Mouse (Mus musculus): ENCODE data around the gene Bmp6. TPM values are rescaled to one million over a fixed set of nuclear protein-coding genes. Genes with fewer than 3 reads are reported as not detected.
A peak's percentile ranks its signal among the peaks of the same experiment; 100 is the strongest.

Gene Bmp6
- polyA plus RNA-seq, 1 experiment = 2.4 TPM

DNA sequence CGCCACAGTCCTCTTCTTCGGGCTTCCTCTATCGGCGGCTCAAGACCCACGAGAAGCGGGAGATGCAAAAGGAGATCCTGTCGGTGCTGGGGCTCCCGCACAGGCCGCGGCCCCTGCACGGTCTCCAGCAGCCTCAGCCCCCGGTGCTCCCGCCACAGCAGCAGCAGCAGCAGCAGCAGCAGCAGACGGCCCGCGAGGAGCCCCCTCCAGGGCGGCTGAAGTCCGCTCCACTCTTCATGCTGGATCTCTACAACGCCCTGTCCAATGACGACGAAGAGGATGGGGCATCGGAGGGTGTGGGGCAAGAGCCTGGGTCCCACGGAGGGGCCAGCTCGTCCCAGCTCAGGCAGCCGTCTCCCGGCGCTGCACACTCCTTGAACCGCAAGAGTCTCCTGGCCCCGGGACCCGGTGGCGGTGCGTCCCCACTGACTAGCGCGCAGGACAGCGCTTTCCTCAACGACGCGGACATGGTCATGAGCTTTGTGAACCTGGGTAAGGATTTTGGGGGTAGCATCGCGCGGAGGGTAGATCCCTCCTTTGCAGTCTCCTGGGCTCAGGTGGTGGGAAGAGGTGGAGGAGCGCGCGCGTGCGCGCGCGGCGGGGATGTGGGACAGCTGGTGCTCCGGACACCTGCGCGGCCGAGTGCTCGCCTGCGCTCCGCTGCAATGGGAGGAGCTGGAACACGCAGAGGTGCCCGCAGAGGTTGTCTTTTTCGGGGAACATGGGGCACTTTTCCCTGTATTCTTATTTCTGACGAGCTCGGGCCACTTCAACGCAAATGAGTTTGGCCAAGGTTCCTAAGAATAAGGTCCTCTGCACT lies 1.4 kb downstream of the Bmp6 start:
- H3K4me1 ChIP-seq (ENCODE audit: control insufficient read depth, insufficient read depth, low read length) = peaks cover 20% of the 10 kb centered on the region
- no peaks in the 10 kb centered on the region; the same call in 1 of the 2 replicates for H3K27me3 ChIP-seq (ENCODE audit: control insufficient read depth, insufficient read depth, low read length)
- no peak overlapping the region for H3K27ac ChIP-seq (ENCODE audit: control insufficient read depth, insufficient read depth, low read depth, low read length)
- TF ChIP-seq POLR2A (IDR thresholded peaks at IDR 0.05; ENCODE audit: control insufficient read depth, low read depth, low read length) (no peak), CTCF (IDR thresholded peaks at IDR 0.05; ENCODE audit: control insufficient read depth, insufficient read depth, insufficient replicate concordance, low read depth, low read length) (no peak)
- no peaks in the 10 kb centered on the region for H3K36me3 ChIP-seq (ENCODE audit: control insufficient read depth, insufficient read depth, low read length)
- peak overlapping the region; percentile 35 for H3K4me3 ChIP-seq (ENCODE audit: control insufficient read depth, low read depth, low read length)

GRCm38 (mm10) chr13:38347021-38347774 lies 2.3 kb downstream of the Bmp6 start:
- H3K36me3 ChIP-seq (ENCODE audit: control insufficient read depth, insufficient read depth, low read length) = no peaks in the 10 kb centered on the region

GRCm38 (mm10) chr13:38347775-38348135 lies 2.8 kb downstream of the Bmp6 start:
- TF ChIP-seq POLR2A (IDR thresholded peaks at IDR 0.05; ENCODE audit: control insufficient read depth, low read depth, low read length) (no peak), CTCF (IDR thresholded peaks at IDR 0.05; ENCODE audit: control insufficient read depth, insufficient read depth, insufficient replicate concordance, low read depth, low read length) (no peak)
- H3K4me3 ChIP-seq (ENCODE audit: control insufficient read depth, low read depth, low read length) = no peak overlapping the region
- H3K27ac ChIP-seq (ENCODE audit: control insufficient read depth, insufficient read depth, low read depth, low read length) = no peak overlapping the region
- H3K27me3 ChIP-seq (ENCODE audit: control insufficient read depth, insufficient read depth, low read length) = no peaks in the 10 kb centered on the region; the same call in 1 of the 2 replicates
- H3K4me1 ChIP-seq (ENCODE audit: control insufficient read depth, insufficient read depth, low read length) = peaks cover 20% of the 10 kb centered on the region
- no peaks in the 10 kb centered on the region for H3K36me3 ChIP-seq (ENCODE audit: control insufficient read depth, insufficient read depth, low read length)

More at GRCm38 (mm10) chr13:38347021-38347774, 2.3 kb downstream of the Bmp6 start:
- no peak for TF ChIP-seq POLR2A (IDR thresholded peaks at IDR 0.05; ENCODE audit: control insufficient read depth, low read depth, low read length)
- H3K27me3 ChIP-seq (ENCODE audit: control insufficient read depth, insufficient read depth, low read length) = no peaks in the 10 kb centered on the region; the same call in 1 of the 2 replicates
- H3K27ac ChIP-seq (ENCODE audit: control insufficient read depth, insufficient read depth, low read depth, low read length) = no peak overlapping the region
- peak overlapping the region; percentile 22 for H3K4me3 ChIP-seq (ENCODE audit: control insufficient read depth, low read depth, low read length)
- H3K4me1 ChIP-seq (ENCODE audit: control insufficient read depth, insufficient read depth, low read length) = peaks cover 20% of the 10 kb centered on the region

GRCm38 (mm10) chr13:38349046-38349445 lies 4.1 kb downstream of the Bmp6 start:
- Histone ChIP-seq H3K4me1 (ENCODE audit: control insufficient read depth, insufficient read depth, low read length) (peaks cover 24% of the 10 kb centered on the region), H3K27me3 (ENCODE audit: control insufficient read depth, insufficient read depth, low read length) (no peaks in the 10 kb centered on the region; the same call in 1 of the 2 replicates)
- TF ChIP-seq POLR2A (IDR thresholded peaks at IDR 0.05; ENCODE audit: control insufficient read depth, low read depth, low read length) (no peak), CTCF (IDR thresholded peaks at IDR 0.05; ENCODE audit: control insufficient read depth, insufficient read depth, insufficient replicate concordance, low read depth, low read length) (no peak)

DNA sequence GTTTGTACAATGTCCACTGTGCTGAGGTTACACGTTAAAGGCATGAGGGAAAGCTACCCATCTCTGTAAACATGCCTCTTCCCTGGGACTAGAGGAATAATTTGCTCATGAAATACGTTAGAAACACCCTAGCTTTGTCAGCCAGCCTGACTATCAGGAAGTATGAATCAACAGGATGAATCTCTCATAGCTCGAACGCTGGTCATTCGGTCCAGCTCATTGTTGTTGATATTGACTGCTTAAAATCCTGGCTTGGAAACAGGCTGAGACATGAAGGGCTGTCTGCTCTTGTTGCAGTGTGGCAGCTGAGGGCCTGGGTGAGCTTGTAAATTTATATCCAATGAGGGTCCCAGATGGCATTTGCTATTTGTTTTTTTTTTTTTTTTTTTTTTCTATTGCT lies 4.9 kb downstream of the Bmp6 start:
- no peak for TF ChIP-seq CTCF (IDR thresholded peaks at IDR 0.05; ENCODE audit: control insufficient read depth, insufficient read depth, insufficient replicate concordance, low read depth, low read length)
- no peak for TF ChIP-seq POLR2A (IDR thresholded peaks at IDR 0.05; ENCODE audit: control insufficient read depth, low read depth, low read length)
- H3K27ac ChIP-seq (ENCODE audit: control insufficient read depth, insufficient read depth, low read depth, low read length) = no peak overlapping the region
- no peak overlapping the region for H3K4me3 ChIP-seq (ENCODE audit: control insufficient read depth, low read depth, low read length)
- H3K27me3 ChIP-seq (ENCODE audit: control insufficient read depth, insufficient read depth, low read length) = no peaks in the 10 kb centered on the region; the same call in 1 of the 2 replicates
- H3K4me1 ChIP-seq (ENCODE audit: control insufficient read depth, insufficient read depth, low read length) = peaks cover 24% of the 10 kb centered on the region
- no peaks in the 10 kb centered on the region for H3K36me3 ChIP-seq (ENCODE audit: control insufficient read depth, insufficient read depth, low read length)

More at GRCm38 (mm10) chr13:38349046-38349445, 4.1 kb downstream of the Bmp6 start:
- no peaks in the 10 kb centered on the region for H3K36me3 ChIP-seq (ENCODE audit: control insufficient read depth, insufficient read depth, low read length)
- H3K27ac ChIP-seq (ENCODE audit: control insufficient read depth, insufficient read depth, low read depth, low read length) = no peak overlapping the region
- no peak overlapping the region for H3K4me3 ChIP-seq (ENCODE audit: control insufficient read depth, low read depth, low read length)

DNA sequence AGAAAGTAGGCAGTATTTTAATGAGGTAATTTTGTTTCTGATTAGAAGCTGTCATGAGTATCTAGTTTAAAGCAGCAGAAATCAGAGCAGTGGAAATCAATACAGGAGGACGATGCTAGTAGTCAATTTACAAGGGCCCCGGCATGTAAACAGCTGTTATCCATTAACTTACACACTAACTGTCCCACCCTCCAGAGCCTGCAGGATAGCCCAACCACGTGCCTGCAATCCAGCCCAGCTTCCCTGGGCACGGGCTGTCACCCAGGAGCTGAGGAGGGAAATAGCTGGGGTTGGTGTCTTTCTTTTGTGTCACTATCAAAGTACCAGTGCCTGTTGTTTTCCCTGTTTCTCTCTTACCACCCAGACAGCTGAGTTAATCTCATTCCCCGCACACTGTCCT lies 7.1 kb downstream of the Bmp6 start:
- no peak for TF ChIP-seq CTCF (IDR thresholded peaks at IDR 0.05; ENCODE audit: control insufficient read depth, insufficient read depth, insufficient replicate concordance, low read depth, low read length)
- peaks cover 6% of the 10 kb centered on the region for H3K4me1 ChIP-seq (ENCODE audit: control insufficient read depth, insufficient read depth, low read length)
- no peak overlapping the region for H3K27ac ChIP-seq (ENCODE audit: control insufficient read depth, insufficient read depth, low read depth, low read length)
- no peaks in the 10 kb centered on the region; the same call in 1 of the 2 replicates for H3K27me3 ChIP-seq (ENCODE audit: control insufficient read depth, insufficient read depth, low read length)
- H3K4me3 ChIP-seq (ENCODE audit: control insufficient read depth, low read depth, low read length) = no peak overlapping the region
- H3K36me3 ChIP-seq (ENCODE audit: control insufficient read depth, insufficient read depth, low read length) = no peaks in the 10 kb centered on the region

- no peaks in the 10 kb centered on the region for H3K27me3 ChIP-seq (ENCODE audit: control insufficient read depth, insufficient read depth, low read length)
- H3K4me3 ChIP-seq (ENCODE audit: control insufficient read depth, low read depth, low read length) = no peak overlapping the region
- no peak for TF ChIP-seq CTCF (IDR thresholded peaks at IDR 0.05; ENCODE audit: control insufficient read depth, insufficient read depth, insufficient replicate concordance, low read depth, low read length)
- no peak for TF ChIP-seq POLR2A (IDR thresholded peaks at IDR 0.05; ENCODE audit: control insufficient read depth, low read depth, low read length)
- no peaks in the 10 kb centered on the region for H3K36me3 ChIP-seq (ENCODE audit: control insufficient read depth, insufficient read depth, low read length)
- H3K27ac ChIP-seq (ENCODE audit: control insufficient read depth, insufficient read depth, low read depth, low read length) = no peak overlapping the region
- peaks cover 3% of the 10 kb centered on the region for H3K4me1 ChIP-seq (ENCODE audit: control insufficient read depth, insufficient read depth, low read length)
These were observed 8.1 kb downstream of the Bmp6 start for GRCm38 (mm10) chr13:38352986-38353385.

All from testis, adult 2 months (tissue).